Mouse (Mus musculus) small intestine, adult 2 months (tissue): Measurements from ENCODE around the gene Stn1.

Experiments used
- CTCF ChIP-seq: fragments of 200-500 bp; IDR thresholded peaks from 2 replicates; pipeline ENCODE4 v1.5.1; 2012; ENCODE audit warnings: low read depth, mild to moderate bottlenecking, control low read depth, inconsistent platforms, low read length, moderate library complexity, mixed read lengths; ENCODE audit not compliant: insufficient replicate concordance, insufficient read length; ENCODE audit errors: extremely low read depth
- POLR2A ChIP-seq: fragments of 200-500 bp; IDR thresholded peaks from 2 replicates; pipeline ENCODE4 v1.6.1; 2012; ENCODE audit warnings: low read depth, mild to moderate bottlenecking, control low read depth, inconsistent platforms, low read length, moderate library complexity

GRCm38 (mm10) chr19:47521403-47521802 lies 15.9 kb downstream of the Stn1 start:
- TF ChIP-seq POLR2A (no peak), CTCF (no peak)
